Mouse (Mus musculus) erythroblast, embryonic 14.5 days (primary cell): ENCODE measurements around the gene Kcnip2. TPM values are rescaled to one million over a fixed set of nuclear protein-coding genes. Genes with fewer than 3 reads are reported as not detected.

Experiments used
- H3K27me3 ChIP-seq: 2 replicates; pipeline ENCODE4 v1.6.1; 2012; ENCODE audit warnings: inconsistent platforms; ENCODE audit not compliant: control insufficient read depth
- H3K36me3 ChIP-seq: 2 replicates; pipeline ENCODE4 v1.6.1; 2012; ENCODE audit warnings: mild to moderate bottlenecking, inconsistent platforms; ENCODE audit not compliant: control insufficient read depth
- H3K4me1 ChIP-seq: 2 replicates; pipeline ENCODE4 v1.6.1; 2012; ENCODE audit warnings: inconsistent platforms; ENCODE audit not compliant: control insufficient read depth
- H3K4me3 ChIP-seq: replicated peaks from 2 replicates; pipeline ENCODE3; 2012; ENCODE audit warnings: moderate library complexity, mild to moderate bottlenecking, inconsistent platforms
- H3K9me3 ChIP-seq: 2 replicates; pipeline ENCODE4 v1.6.1; 2012; ENCODE audit warnings: low read length, inconsistent platforms, mixed read lengths; ENCODE audit not compliant: control insufficient read depth
- GATA1 ChIP-seq: IDR thresholded peaks from 2 replicates; pipeline ENCODE4 v1.6.1; 2012; ENCODE audit warnings: low read length, inconsistent platforms, mixed read lengths
- TAL1 ChIP-seq: IDR thresholded peaks from 3 replicates; pipeline ENCODE4 v1.6.1; 2012; ENCODE audit warnings: low read length, inconsistent platforms, mixed read lengths
- polyA plus RNA-seq: library from polyadenylated mRNA; stranded (reverse); fragments of >175 nt; gene quantifications from 2 replicates; pipeline ENCODE4 v1.2.3, GENCODE M21; 2012

The Kcnip2 gene
- polyA plus RNA-seq, 1 experiment = 0.33 TPM

GRCm38 (mm10) chr19:45803408-45803807, 12.5 kb downstream of the Kcnip2 start:
- peaks cover 37% of the 10 kb centered on the region for H3K4me1 ChIP-seq
- TF ChIP-seq TAL1 (no peak), GATA1 (no peak)
- no peaks in the 10 kb centered on the region for H3K36me3 ChIP-seq
- H3K9me3 ChIP-seq = peaks cover 7% of the 10 kb centered on the region
- peak overlapping the region; percentile 55 for H3K4me3 ChIP-seq
- peaks cover 9% of the 10 kb centered on the region for H3K27me3 ChIP-seq

- peak overlapping the region; percentile 55 for H3K4me3 ChIP-seq
- TF ChIP-seq TAL1 (no peak), GATA1 (no peak)
- peaks cover 37% of the 10 kb centered on the region for H3K4me1 ChIP-seq
- H3K36me3 ChIP-seq = no peaks in the 10 kb centered on the region
- peaks cover 9% of the 10 kb centered on the region for H3K27me3 ChIP-seq
- H3K9me3 ChIP-seq = peaks cover 7% of the 10 kb centered on the region
These were observed 13.2 kb downstream of the Kcnip2 start for GRCm38 (mm10) chr19:45802702-45803101.

GRCm38 (mm10) chr19:45796879-45797278, 19.0 kb downstream of the Kcnip2 start:
- H3K27me3 ChIP-seq = no peaks in the 10 kb centered on the region
- no peak overlapping the region for H3K4me3 ChIP-seq
- TF ChIP-seq GATA1 (no peak), TAL1 (no peak)
- H3K9me3 ChIP-seq = peaks cover 7% of the 10 kb centered on the region
- H3K36me3 ChIP-seq = no peaks in the 10 kb centered on the region
- H3K4me1 ChIP-seq = peaks cover 22% of the 10 kb centered on the region

GRCm38 (mm10) chr19:45796061-45796556, 19.8 kb downstream of the Kcnip2 start:
- Histone ChIP-seq H3K27me3 (no peaks in the 10 kb centered on the region), H3K4me3 (peak overlapping the region; percentile 16), H3K36me3 (no peaks in the 10 kb centered on the region), H3K4me1 (peaks cover 21% of the 10 kb centered on the region), H3K9me3 (peaks cover 7% of the 10 kb centered on the region)
- TF ChIP-seq TAL1 (no peak), GATA1 (no peak)

GRCm38 (mm10) chr19:45795406-45795944, 20.4 kb downstream of the Kcnip2 start:
- TF ChIP-seq TAL1 = no peak
- no peak for TF ChIP-seq GATA1
- Histone ChIP-seq H3K4me3 (no peak overlapping the region), H3K36me3 (no peaks in the 10 kb centered on the region; the same call in 1 of the 2 replicates)

GRCm38 (mm10) chr19:45794718-45795117, 21.1 kb downstream of the Kcnip2 start:
- TF ChIP-seq GATA1 = no peak
- no peak for TF ChIP-seq TAL1
- Histone ChIP-seq H3K36me3 (no peaks in the 10 kb centered on the region; the same call in 1 of the 2 replicates), H3K27me3 (no peaks in the 10 kb centered on the region), H3K4me3 (no peak overlapping the region), H3K4me1 (peaks cover 34% of the 10 kb centered on the region), H3K9me3 (peaks cover 2% of the 10 kb centered on the region)

More at GRCm38 (mm10) chr19:45795406-45795944, 20.4 kb downstream of the Kcnip2 start:
- peaks cover 28% of the 10 kb centered on the region for H3K4me1 ChIP-seq
- peaks cover 7% of the 10 kb centered on the region for H3K9me3 ChIP-seq
- H3K27me3 ChIP-seq = no peaks in the 10 kb centered on the region

- Histone ChIP-seq H3K27me3 (no peaks in the 10 kb centered on the region), H3K4me1 (peaks cover 44% of the 10 kb centered on the region), H3K9me3 (no peaks in the 10 kb centered on the region), H3K36me3 (no peaks in the 10 kb centered on the region; the same call in 1 of the 2 replicates), H3K4me3 (no peak overlapping the region)
- TF ChIP-seq TAL1 = no peak
- no peak for TF ChIP-seq GATA1
These were observed 23.5 kb downstream of the Kcnip2 start for GRCm38 (mm10) chr19:45792404-45792803.

GRCm38 (mm10) chr19:45789888-45790874, 25.7 kb downstream of the Kcnip2 start:
- H3K27me3 ChIP-seq = no peaks in the 10 kb centered on the region
- H3K36me3 ChIP-seq = no peaks in the 10 kb centered on the region; the same call in 1 of the 2 replicates
- peaks cover 40% of the 10 kb centered on the region for H3K4me1 ChIP-seq
- H3K9me3 ChIP-seq = no peaks in the 10 kb centered on the region
- TF ChIP-seq GATA1 (no peak), TAL1 (no peak)
- peak overlapping the region; percentile 43 for H3K4me3 ChIP-seq

GRCm38 (mm10) chr19:45789365-45789764, 26.5 kb downstream of the Kcnip2 start:
- Histone ChIP-seq H3K4me1 (peaks cover 42% of the 10 kb centered on the region), H3K9me3 (no peaks in the 10 kb centered on the region), H3K27me3 (no peaks in the 10 kb centered on the region), H3K36me3 (no peaks in the 10 kb centered on the region; the same call in 1 of the 2 replicates), H3K4me3 (no peak overlapping the region)
- TF ChIP-seq TAL1 (no peak), GATA1 (no peak)
